Mouse (Mus musculus) limb, embryonic 15.5 days (tissue): ENCODE measurements around the gene C3ar1. TPM values are rescaled to one million over a fixed set of nuclear protein-coding genes. Genes with fewer than 3 reads are reported as not detected.

Experiments
- ATAC-seq: fragments of 200-750 bp; cut with Nextera tagmentation; 2 replicates; pipeline ENCODE4 v1.8.0; 2017; ENCODE audit warnings: low read depth, moderate TSS enrichment; ENCODE audit not compliant: insufficient number of reproducible peaks, low FRiP score, low TSS enrichment
- H3K27ac ChIP-seq: fragments of 300-500 bp; sonication (generic); 2 replicates; pipeline ENCODE4 v1.5.1; 2015; ENCODE audit warnings: moderate library complexity, mild to moderate bottlenecking, inconsistent platforms
- H3K27me3 ChIP-seq: fragments of 300-500 bp; sonication (generic); 2 replicates; pipeline ENCODE4 v1.6.1; 2015; ENCODE audit warnings: inconsistent platforms
- H3K36me3 ChIP-seq: fragments of 300-500 bp; sonication (generic); 2 replicates; pipeline ENCODE4 v1.6.1; 2015; ENCODE audit warnings: inconsistent platforms
- H3K4me1 ChIP-seq: fragments of 300-500 bp; sonication (generic); 2 replicates; pipeline ENCODE4 v1.6.1; 2015; ENCODE audit warnings: inconsistent platforms
- H3K4me2 ChIP-seq: fragments of 300-500 bp; sonication (generic); 2 replicates; pipeline ENCODE4 v1.6.1; 2015; ENCODE audit warnings: mild to moderate bottlenecking, inconsistent platforms
- H3K4me3 ChIP-seq: fragments of 300-500 bp; sonication (generic); 2 replicates; pipeline ENCODE4 v1.5.1; 2015; ENCODE audit warnings: mild to moderate bottlenecking, inconsistent platforms
- H3K9ac ChIP-seq: fragments of 300-500 bp; sonication (generic); 2 replicates; pipeline ENCODE4 v1.6.1; 2015; ENCODE audit warnings: inconsistent platforms
- H3K9me3 ChIP-seq: fragments of 300-500 bp; sonication (generic); 2 replicates; pipeline ENCODE4 v1.6.1; 2016; ENCODE audit warnings: inconsistent platforms
- WGBS: fragments of 180-500 bp; shearing (Covaris S2); methylation state at CpG from one replicate; pipeline ENCODE4 v1.1.7; 2015; 5-methylcytosine and 5-hydroxymethylcytosine counted together
- polyA plus RNA-seq: library from polyadenylated mRNA; unstranded; fragments of >200 nt; fragmentation: Nextera tagmentation; extraction: Ambion mirVana; gene quantifications from 2 replicates; pipeline ENCODE4 v1.2.1, GENCODE M21; 2015

Gene C3ar1
- polyA plus RNA-seq = 3.9 and 4.6 TPM in 2 replicates

GRCm38 (mm10) chr6:122855955-122856354 is at the start of gene C3ar1:
Gene C3ar1, minus strand, starts transcription at chr6:122856161.
- H3K9me3 ChIP-seq = no peaks in the 10 kb centered on the region
- no peak for ATAC-seq
- H3K27ac ChIP-seq = no peak within 1 kb of the TSS
- no peaks in the 10 kb centered on the region for H3K36me3 ChIP-seq
- no peak within 1 kb of the TSS for H3K9ac ChIP-seq
- no peaks in the 10 kb centered on the region for H3K4me1 ChIP-seq
- H3K4me3 ChIP-seq = no peak within 1 kb of the TSS
- 78% methylated on average over 7 of the region's 7 CpGs for WGBS
- no peaks in the 10 kb centered on the region for H3K27me3 ChIP-seq
- H3K4me2 ChIP-seq = no peak within 1 kb of the TSS

GRCm38 (mm10) chr6:122892442-122893049 is 36.6 kb upstream of the C3ar1 start:
- 11% methylated on average over 2 of the region's 2 CpGs for WGBS
- no peaks in the 10 kb centered on the region for H3K27me3 ChIP-seq
- H3K4me1 ChIP-seq = no peaks in the 10 kb centered on the region
- no peaks in the 10 kb centered on the region for H3K9me3 ChIP-seq
- peaks cover 45% of the 10 kb centered on the region for H3K36me3 ChIP-seq
- no peak overlapping the region for H3K9ac ChIP-seq
- no peak overlapping the region for H3K4me2 ChIP-seq
- no peak overlapping the region for H3K27ac ChIP-seq
- H3K4me3 ChIP-seq = no peak overlapping the region
- ATAC-seq = no peak

GRCm38 (mm10) chr6:122889599-122889998 is 33.6 kb upstream of the C3ar1 start:
- no peak overlapping the region for H3K4me3 ChIP-seq
- H3K27ac ChIP-seq = no peak overlapping the region
- no peaks in the 10 kb centered on the region for H3K9me3 ChIP-seq
- WGBS = 95% methylated on average over 2 of the region's 2 CpGs
- no peaks in the 10 kb centered on the region for H3K4me1 ChIP-seq
- H3K36me3 ChIP-seq = peaks cover 65% of the 10 kb centered on the region
- ATAC-seq = no peak
- no peak overlapping the region for H3K4me2 ChIP-seq
- no peaks in the 10 kb centered on the region for H3K27me3 ChIP-seq
- no peak overlapping the region for H3K9ac ChIP-seq

- Histone ChIP-seq H3K27ac (no peak overlapping the region), H3K4me2 (no peak overlapping the region), H3K9ac (no peak overlapping the region), H3K4me3 (no peak overlapping the region), H3K4me1 (no peaks in the 10 kb centered on the region), H3K27me3 (no peaks in the 10 kb centered on the region), H3K36me3 (peaks cover 84% of the 10 kb centered on the region), H3K9me3 (no peaks in the 10 kb centered on the region)
- ATAC-seq = no peak
- 79% methylated on average over 9 of the region's 9 CpGs for WGBS
Measured at GRCm38 (mm10) chr6:122883603-122884002, 27.6 kb upstream of the C3ar1 start.

- no peak overlapping the region for H3K9ac ChIP-seq
Measured at GRCm38 (mm10) chr6:122881287-122881686, 25.3 kb upstream of the C3ar1 start.

GRCm38 (mm10) chr6:122879781-122880505 is 24.0 kb upstream of the C3ar1 start:
- Histone ChIP-seq H3K9ac (no peak overlapping the region), H3K4me1 (peaks cover 11% of the 10 kb centered on the region), H3K4me3 (no peak overlapping the region), H3K4me2 (no peak overlapping the region), H3K36me3 (peaks cover 65% of the 10 kb centered on the region), H3K27me3 (no peaks in the 10 kb centered on the region), H3K27ac (no peak overlapping the region), H3K9me3 (no peaks in the 10 kb centered on the region)
- 86% methylated on average over 7 of the region's 7 CpGs for WGBS
- ATAC-seq = no peak

More at GRCm38 (mm10) chr6:122881287-122881686, 25.3 kb upstream of the C3ar1 start:
- Histone ChIP-seq H3K4me2 (no peak overlapping the region), H3K27ac (no peak overlapping the region), H3K36me3 (peaks cover 71% of the 10 kb centered on the region), H3K4me3 (no peak overlapping the region), H3K4me1 (peaks cover under 1% of the 10 kb centered on the region; the same call in 1 of the 2 replicates), H3K9me3 (no peaks in the 10 kb centered on the region), H3K27me3 (no peaks in the 10 kb centered on the region)
- no peak for ATAC-seq
- WGBS = 89% methylated on average over 12 of the region's 12 CpGs

- H3K27ac ChIP-seq = no peak overlapping the region
- H3K4me1 ChIP-seq = peaks cover 11% of the 10 kb centered on the region
- no peak overlapping the region for H3K4me3 ChIP-seq
- peaks cover 57% of the 10 kb centered on the region for H3K36me3 ChIP-seq
- H3K9ac ChIP-seq = no peak overlapping the region
- ATAC-seq = no peak
- WGBS = 89% methylated on average over 7 of the region's 7 CpGs
- H3K4me2 ChIP-seq = no peak overlapping the region
- H3K27me3 ChIP-seq = no peaks in the 10 kb centered on the region
- no peaks in the 10 kb centered on the region for H3K9me3 ChIP-seq
Measured at GRCm38 (mm10) chr6:122879141-122879735, 23.3 kb upstream of the C3ar1 start.

GRCm38 (mm10) chr6:122874720-122875389 is 18.9 kb upstream of the C3ar1 start:
- peaks cover 19% of the 10 kb centered on the region for H3K36me3 ChIP-seq
- H3K4me1 ChIP-seq = peaks cover 11% of the 10 kb centered on the region
- peak overlapping the region; percentile 47 for H3K4me2 ChIP-seq
- H3K27ac ChIP-seq = peak overlapping the region; percentile 90
- WGBS = under 1% methylated on average over 31 of the region's 31 CpGs
- peak; percentile 50; the same call in 1 of the 2 replicates for ATAC-seq
- peak overlapping the region; percentile 88 for H3K4me3 ChIP-seq
- H3K9me3 ChIP-seq = no peaks in the 10 kb centered on the region
- H3K27me3 ChIP-seq = no peaks in the 10 kb centered on the region
- peak overlapping the region; percentile 84 for H3K9ac ChIP-seq

- H3K4me3 ChIP-seq = peak within 1 kb of the TSS; percentile 88
- ATAC-seq = peak; percentile 90
- H3K9me3 ChIP-seq = no peaks in the 10 kb centered on the region
- H3K9ac ChIP-seq = peak within 1 kb of the TSS; percentile 84
- H3K36me3 ChIP-seq = peaks cover 14% of the 10 kb centered on the region; the same call in 1 of the 2 replicates
- 7% methylated on average over 43 of the region's 43 CpGs for WGBS
- peak within 1 kb of the TSS; percentile 47 for H3K4me2 ChIP-seq
- peaks cover 11% of the 10 kb centered on the region for H3K4me1 ChIP-seq
- H3K27me3 ChIP-seq = no peaks in the 10 kb centered on the region
- H3K27ac ChIP-seq = peak within 1 kb of the TSS; percentile 90
Measured at GRCm38 (mm10) chr6:122873871-122874719, 18.1 kb upstream of the C3ar1 start, which contains the start of gene Necap1. Gene Necap1, plus strand, starts transcription at chr6:122874474.

- Histone ChIP-seq H3K4me2 (no peak overlapping the region), H3K4me1 (peaks cover 11% of the 10 kb centered on the region), H3K9me3 (no peaks in the 10 kb centered on the region), H3K27me3 (no peaks in the 10 kb centered on the region), H3K4me3 (no peak overlapping the region), H3K9ac (no peak overlapping the region), H3K27ac (no peak overlapping the region), H3K36me3 (0 out of 2 replicates have a peak, but pooled peaks cover 6% of the 10 kb centered on the region)
- no peak for ATAC-seq
- 96% methylated on average over 5 of the region's 5 CpGs for WGBS
Measured at GRCm38 (mm10) chr6:122872800-122873199, 16.8 kb upstream of the C3ar1 start.

- no peak for ATAC-seq
- WGBS = 62% methylated on average over 11 of the region's 11 CpGs
- H3K27me3 ChIP-seq = no peaks in the 10 kb centered on the region
- no peak overlapping the region for H3K4me3 ChIP-seq
- no peak overlapping the region for H3K4me2 ChIP-seq
- no peaks in the 10 kb centered on the region for H3K36me3 ChIP-seq
- H3K27ac ChIP-seq = no peak overlapping the region
- H3K4me1 ChIP-seq = no peaks in the 10 kb centered on the region
- no peak overlapping the region for H3K9ac ChIP-seq
- no peaks in the 10 kb centered on the region for H3K9me3 ChIP-seq
Measured at GRCm38 (mm10) chr6:122869846-122870245, 13.9 kb upstream of the C3ar1 start.
